Mouse (Mus musculus): ENCODE data around the gene Soat1. TPM values are rescaled to one million over a fixed set of nuclear protein-coding genes. Genes with fewer than 3 reads are reported as not detected.

Soat1 gene
- total RNA-seq, 2 experiments from 2014 or later, result 7.9 to 8.9 TPM

Other genes starting within 250 kb of the Soat1 start
- gene Tdrd5, start 170.7 kb downstream of the Soat1 start, total RNA-seq (2021), result not detected
- gene Nphs2, start 163.6 kb downstream of the Soat1 start, total RNA-seq (2021), result not detected
- gene Gm2000, start 108.3 kb downstream of the Soat1 start, total RNA-seq (2021), result 100 to 1,000 TPM; 405 to 414 TPM
- not detected for gene Axdnd1, start 53.2 kb downstream of the Soat1 start, total RNA-seq (2021)
- gene Gm10031, start 49.7 kb upstream of the Soat1 start, total RNA-seq (2021), result 10 to 100 TPM; 48.9 to 51.9 TPM
- gene Abl2, start 84.5 kb upstream of the Soat1 start, total RNA-seq (2021), result 10 to 100 TPM; 21.0 to 21.5 TPM
- gene Tor3a, start 200.0 kb upstream of the Soat1 start, total RNA-seq (2021), result 10 to 100 TPM; 10.8 to 14.2 TPM
- 10 to 100 TPM; 55.4 to 56.6 TPM for gene Fam20b, start 244.8 kb upstream of the Soat1 start, total RNA-seq (2021)